ENCODE assay signal across 8 mouse cellular contexts in genomic region chr4:154012132-154012882, GRCm38 (mm10). TPM values are rescaled to one million over a fixed set of nuclear protein-coding genes. Genes with fewer than 3 reads are reported as not detected.
DNase-seq lines count a peak whose midpoint lies in the region; ATAC-seq lines count a peak whose summit lies in the region.

No protein-coding gene starts in this region.

- no peaks in the 10 kb centered on the region for H3K27me3 ChIP-seq in stomach, embryonic 16.5 days (ENCODE audit: control insufficient read depth, insufficient read depth, low read length)

- peaks cover 14% of the 10 kb centered on the region for H3K4me1 ChIP-seq in stomach, embryonic 16.5 days (ENCODE audit: control insufficient read depth, insufficient read depth, low read length)

- peak; percentile 41 to 47 for DNase-seq in cerebellum, postnatal 10 days
- DNase-seq in cerebellum, postnatal 25 days, result no peak
- peak; percentile 56 for DNase-seq in 416B (ENCODE audit: low read depth)
- DNase-seq in brain, adult 2 months (ENCODE audit: low read depth, low spot score), result peak; percentile 47
- DNase-seq in lung, postnatal 4 days, result peak; percentile 26 to 43
- no peak for DNase-seq in frontal cortex, postnatal 36 days (ENCODE audit: low spot score in 2 of 2)

- H3K4me2 ChIP-seq in stomach, embryonic 16.5 days (ENCODE audit: low read depth, low read length), result peak overlapping the region; percentile 64

- 0 out of 2 replicates have a peak, but pooled peaks cover 3% of the 10 kb centered on the region for H3K36me3 ChIP-seq in stomach, embryonic 16.5 days (ENCODE audit: control insufficient read depth, insufficient read depth, low read length)

- no peaks in the 10 kb centered on the region for H3K9me3 ChIP-seq in stomach, embryonic 16.5 days (replicated peaks; ENCODE audit: control insufficient read depth, low read length)

- ATAC-seq in hematopoietic stem cell, adult 5-6 weeks (replicated peaks in 1 of 2; ENCODE audit: insufficient read depth in 1 of 2, low FRiP score in 2 of 2, low TSS enrichment in 1 of 2, low read depth in 1 of 2, poor library complexity in 2 of 2, severe bottlenecking in 2 of 2), result peak; percentile 39 to 46
- no peak for ATAC-seq in stomach, embryonic 16.5 days (ENCODE audit: insufficient read depth, low FRiP score)

- 2% methylated on average over 55 of the region's 55 CpGs for WGBS in stomach, embryonic 16.5 days

- peak overlapping the region; percentile 15 for H3K27ac ChIP-seq in stomach, embryonic 16.5 days (ENCODE audit: low read length)

- H3K4me3 ChIP-seq in stomach, embryonic 16.5 days (replicated peaks; ENCODE audit: low read length), result peak overlapping the region; percentile 98

- peak overlapping the region; percentile 97 for H3K9ac ChIP-seq in stomach, embryonic 16.5 days (ENCODE audit: low read length)

RNA-seq across cellular contexts. Expression of gene Lrrc47, which starts 0.8 kb away (rescaled TPM):
- total RNA-seq in hematopoietic stem cell, adult 5-6 weeks (2017), result 26.6 and 34.7 TPM in 2 replicates
- polyA plus RNA-seq in stomach, embryonic 16.5 days (2015; fragmentation: Nextera tagmentation; extraction: Ambion mirVana), result 8.6 and 10.9 TPM in 2 replicates

RNA-seq across cellular contexts. Expression of gene Smim1, which starts 13.7 kb away (rescaled TPM):
- total RNA-seq in hematopoietic stem cell, adult 5-6 weeks (2017), result 0.94 and 1.4 TPM in 2 replicates
- 58.7 and 63.0 TPM in 2 replicates for polyA plus RNA-seq in stomach, embryonic 16.5 days (2015; fragmentation: Nextera tagmentation; extraction: Ambion mirVana)

RNA-seq across cellular contexts. Expression of gene Ccdc27, which starts 30.2 kb away (rescaled TPM):
- not detected in 2 replicates for total RNA-seq in hematopoietic stem cell, adult 5-6 weeks (2017)
- not detected in 2 replicates for polyA plus RNA-seq in stomach, embryonic 16.5 days (2015; fragmentation: Nextera tagmentation; extraction: Ambion mirVana)

RNA-seq across cellular contexts. Expression of gene Cep104, which starts 37.3 kb away (rescaled TPM):
- 6.0 and 7.8 TPM in 2 replicates for total RNA-seq in hematopoietic stem cell, adult 5-6 weeks (2017)
- 12.0 and 13.9 TPM in 2 replicates for polyA plus RNA-seq in stomach, embryonic 16.5 days (2015; fragmentation: Nextera tagmentation; extraction: Ambion mirVana)

RNA-seq across cellular contexts. Expression of gene Dffb, which starts 37.4 kb away (rescaled TPM):
- total RNA-seq in hematopoietic stem cell, adult 5-6 weeks (2017), result 6.6 and 13.4 TPM in 2 replicates
- 12.4 and 12.8 TPM in 2 replicates for polyA plus RNA-seq in stomach, embryonic 16.5 days (2015; fragmentation: Nextera tagmentation; extraction: Ambion mirVana)

Comparison
In these comparisons a context has a peak if more than half of its experiments do, and no peak if none do; other contexts are left out.
1. DNase-seq: peak in cerebellum, postnatal 10 days (2 of 2), 416B (single experiment), brain, adult 2 months (single experiment) and lung, postnatal 4 days (2 of 2); none in cerebellum, postnatal 25 days (0 of 2) and frontal cortex, postnatal 36 days (0 of 2).